Mouse (Mus musculus) thymus, adult 2 months (tissue): ENCODE data around the gene Gm4884. TPM values are rescaled to one million over a fixed set of nuclear protein-coding genes. Genes with fewer than 3 reads are reported as not detected.
"Not testable (repeated sequence)": the region's sequence is repeated elsewhere in the genome, so short reads cannot be mapped to it uniquely, and the experiment has no call there.

Source experiments
- DNase-seq: peaks from one replicate; pipeline ENCODE4 v3.0.0; 2021
- H3K27ac ChIP-seq: fragments of 200-500 bp; 2 replicates; pipeline ENCODE4 v1.5.1; 2012; ENCODE audit warnings: low read length, control low read depth; ENCODE audit not compliant: control insufficient read depth, insufficient read depth
- H3K27me3 ChIP-seq: fragments of 200-500 bp; 2 replicates; pipeline ENCODE4 v1.6.1; 2012; ENCODE audit warnings: mild to moderate bottlenecking, low read length, moderate library complexity, mixed read lengths; ENCODE audit not compliant: control insufficient read depth, insufficient read depth
- H3K36me3 ChIP-seq: fragments of 200-500 bp; 2 replicates; pipeline ENCODE4 v1.6.1; 2012; ENCODE audit warnings: mild to moderate bottlenecking, low read length, moderate library complexity; ENCODE audit not compliant: control insufficient read depth, insufficient read depth
- H3K4me1 ChIP-seq: fragments of 200-500 bp; replicated peaks from 2 replicates; pipeline ENCODE4 v1.6.1; 2012; ENCODE audit warnings: low read length; ENCODE audit not compliant: control insufficient read depth, insufficient read depth
- H3K4me3 ChIP-seq: fragments of 200-500 bp; 2 replicates; pipeline ENCODE4 v1.5.1; 2012; ENCODE audit warnings: mild to moderate bottlenecking, low read length, control low read depth, moderate library complexity; ENCODE audit not compliant: control insufficient read depth, insufficient read depth
- CTCF ChIP-seq: fragments of 200-500 bp; IDR thresholded peaks from 2 replicates; pipeline ENCODE4 v1.5.1; 2012; ENCODE audit warnings: mild to moderate bottlenecking, control low read depth, low read length, moderate library complexity, borderline replicate concordance; ENCODE audit not compliant: control insufficient read depth, poor library complexity, insufficient read depth; ENCODE audit errors: extremely low read depth
- POLR2A ChIP-seq: fragments of 200-500 bp; IDR thresholded peaks from 2 replicates; pipeline ENCODE4 v1.6.1; 2012; ENCODE audit warnings: mild to moderate bottlenecking, low read length, control low read depth, moderate library complexity; ENCODE audit not compliant: control insufficient read depth, poor library complexity, insufficient read depth; ENCODE audit errors: extremely low read depth
- WGBS: fragments of 180-500 bp; shearing (Covaris S2); methylation state at CpG from one replicate; pipeline ENCODE4 v1.1.7; 2018; 5-methylcytosine and 5-hydroxymethylcytosine counted together
- polyA plus RNA-seq: library from polyadenylated mRNA; depleted of rRNA; stranded (reverse); fragments of >200 nt; gene quantifications from 2 replicates; pipeline ENCODE4 v1.2.3, GENCODE M21; 2012; rRNA removed

The Gm4884 gene
- not detected in 2 replicates for polyA plus RNA-seq

- 88% methylated on average over 1 of the region's 1 CpGs for WGBS
- not testable (repeated sequence) for DNase-seq, H3K4me3 ChIP-seq, H3K27ac ChIP-seq, H3K4me1 ChIP-seq, H3K27me3 ChIP-seq, H3K36me3 ChIP-seq
Observed at GRCm38 (mm10) chr7:41032419-41032818, at the start of gene Gm4884. TSS of gene Gm4884 (plus strand) at chr7:41032719.

- no peak for TF ChIP-seq CTCF
- no peak for TF ChIP-seq POLR2A
- Histone ChIP-seq H3K27me3 (no peaks in the 10 kb centered on the region), H3K36me3 (no peaks in the 10 kb centered on the region), H3K4me3 (no peak within 1 kb of the TSS), H3K4me1 (no peaks in the 10 kb centered on the region), H3K27ac (no peak within 1 kb of the TSS)
- DNase-seq = no peak
- 84% methylated on average over 1 of the region's 1 CpGs for WGBS
Observed at GRCm38 (mm10) chr7:40987243-40987642, 45.3 kb upstream of the Gm4884 start, which contains the start of gene 4930433I11Rik. TSS of gene 4930433I11Rik (plus strand) at chr7:40987543.

- not testable (repeated sequence) for H3K4me3 ChIP-seq, H3K27me3 ChIP-seq, H3K27ac ChIP-seq, H3K4me1 ChIP-seq, DNase-seq, H3K36me3 ChIP-seq
- WGBS = 60% methylated on average over 3 of the region's 3 CpGs
Observed at GRCm38 (mm10) chr7:41044058-41044457, 11.5 kb downstream of the Gm4884 start.

Other genes starting within 250 kb of the Gm4884 start
- gene Vstm2b, start 134.4 kb upstream of the Gm4884 start, polyA plus RNA-seq = 1.3 and 1.4 TPM in 2 replicates
- not detected in 2 replicates for gene 4930433I11Rik, start 45.2 kb upstream of the Gm4884 start, polyA plus RNA-seq
- gene Gm5592, start 121.1 kb downstream of the Gm4884 start, polyA plus RNA-seq = not detected in 2 replicates